Mouse (Mus musculus) liver, postnatal 0 days (tissue): ENCODE measurements around the gene Olfr1215.

Experiments used
- CTCF ChIP-seq: sonication (generic); IDR thresholded peaks from 2 replicates; pipeline ENCODE4 v1.5.1; 2016; ENCODE audit warnings: antibody characterized with exemption, low read depth
- EP300 ChIP-seq: IDR thresholded peaks from 2 replicates; pipeline ENCODE4 v1.6.1; 2016; ENCODE audit warnings: antibody characterized with exemption, low read depth, mild to moderate bottlenecking

- no peak for TF ChIP-seq CTCF
- TF ChIP-seq EP300 = no peak
Observed at GRCm38 (mm10) chr2:88980181-88980580, 26.6 kb downstream of the Olfr1215 start, which contains the start of gene Gm13762.
